Mouse (Mus musculus) cerebellum, postnatal 14 days (tissue): Measurements from ENCODE around the gene Mbnl1.

ENCODE experiments used
- DNase-seq, 2 experiments: peaks; one replicate each; pipeline ENCODE4 v3.0.0; 2021; ENCODE audit warnings: mixed read lengths in 2 of 2

The Mbnl1 gene

DNA sequence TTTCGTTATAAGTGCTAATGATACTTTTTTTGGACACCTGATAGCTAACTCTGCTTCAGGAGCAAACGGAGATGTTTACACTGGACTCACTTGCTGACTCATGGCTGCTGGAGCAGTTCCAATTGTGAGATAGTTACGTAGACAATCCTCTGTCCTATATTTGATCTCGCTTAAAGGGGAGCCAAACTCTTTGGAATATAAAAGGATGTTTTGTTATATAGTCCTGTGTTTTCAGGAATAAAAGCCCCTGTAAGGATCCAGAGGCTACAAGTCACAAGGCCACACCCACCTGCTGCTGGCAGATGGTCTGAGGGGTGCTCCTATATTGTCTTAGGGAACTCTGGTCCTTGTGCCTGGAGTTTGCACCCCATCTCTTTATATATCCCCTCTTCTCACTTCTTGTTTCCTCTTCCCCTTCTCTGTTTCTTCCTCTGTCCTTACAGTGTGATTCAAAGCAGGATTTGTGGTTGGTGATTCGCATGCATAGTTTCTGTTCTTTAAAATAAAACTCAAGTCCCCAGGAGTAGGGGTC, 97.9 kb downstream of the Mbnl1 start:
- DNase-seq: peak; percentile 40 to 45

DNA sequence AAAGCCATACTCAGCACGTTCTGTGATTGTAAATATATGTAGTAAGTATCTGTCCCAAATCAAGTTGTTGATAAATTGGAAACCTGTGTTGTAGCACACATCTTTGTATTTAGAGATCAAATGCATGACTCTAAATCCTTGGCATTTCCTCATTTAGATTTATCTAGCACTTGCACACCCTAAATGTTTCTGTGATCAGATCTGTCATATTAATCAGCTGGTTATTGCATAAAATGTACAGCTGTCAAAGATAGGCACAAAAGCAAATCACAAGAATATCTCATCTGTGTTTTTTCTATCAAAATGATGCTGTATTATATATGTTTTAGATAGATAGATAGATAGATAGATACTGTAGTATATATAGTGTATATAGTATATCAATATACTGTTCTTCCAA, 98.9 kb downstream of the Mbnl1 start:
- no peak for DNase-seq

DNA sequence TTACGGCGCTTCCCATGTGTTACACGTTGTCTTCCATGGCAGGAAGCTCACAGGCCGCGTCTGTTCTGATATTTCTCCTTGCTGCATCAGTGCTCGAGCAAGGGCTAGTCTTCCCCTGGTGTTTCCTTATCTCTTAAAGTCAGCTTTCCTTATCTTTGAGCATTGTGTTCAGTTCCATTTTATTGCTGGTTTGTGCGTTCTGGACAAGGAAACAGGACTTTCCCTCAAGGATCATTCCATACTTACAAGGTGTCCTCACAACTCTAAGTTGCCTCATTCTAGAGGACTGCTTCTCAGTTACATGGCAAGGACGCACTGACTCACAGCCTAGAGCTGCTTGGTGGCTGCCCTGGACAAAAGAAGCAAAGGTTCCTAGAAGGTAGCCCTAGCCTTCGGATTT, 101.6 kb downstream of the Mbnl1 start:
- DNase-seq: no peak

DNA sequence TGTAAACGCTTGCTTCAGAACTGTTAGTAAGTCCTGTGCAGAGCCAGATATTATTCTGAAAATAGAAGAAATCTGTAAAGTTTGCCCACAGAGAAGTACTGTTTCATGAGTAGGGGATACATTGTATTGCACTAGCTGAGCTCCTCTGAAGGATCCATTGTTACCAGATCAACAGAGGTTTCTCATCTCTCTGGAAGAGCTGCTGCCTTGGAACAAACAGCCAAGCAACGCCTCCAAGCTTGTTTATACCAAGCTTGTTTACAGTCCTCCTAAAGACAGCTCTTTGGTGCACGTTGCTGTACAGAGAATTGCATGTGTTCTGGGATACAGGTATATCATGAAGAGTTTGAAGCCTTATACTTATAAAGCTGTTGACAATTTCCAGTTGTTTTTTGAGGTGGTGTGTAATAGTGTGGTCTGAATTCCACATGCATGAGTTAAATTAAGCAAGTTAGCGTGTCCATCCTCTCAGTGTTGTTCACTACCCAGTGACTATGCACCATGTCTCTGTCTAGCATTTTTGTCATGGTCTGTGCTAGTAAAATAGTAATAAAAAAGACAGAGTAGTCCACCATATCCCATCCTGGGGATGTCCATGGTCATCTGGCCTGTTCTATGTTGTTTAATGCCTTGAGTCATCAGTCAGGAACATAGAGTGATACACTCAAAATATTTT, 102.4 kb downstream of the Mbnl1 start:
- DNase-seq: no peak

DNA sequence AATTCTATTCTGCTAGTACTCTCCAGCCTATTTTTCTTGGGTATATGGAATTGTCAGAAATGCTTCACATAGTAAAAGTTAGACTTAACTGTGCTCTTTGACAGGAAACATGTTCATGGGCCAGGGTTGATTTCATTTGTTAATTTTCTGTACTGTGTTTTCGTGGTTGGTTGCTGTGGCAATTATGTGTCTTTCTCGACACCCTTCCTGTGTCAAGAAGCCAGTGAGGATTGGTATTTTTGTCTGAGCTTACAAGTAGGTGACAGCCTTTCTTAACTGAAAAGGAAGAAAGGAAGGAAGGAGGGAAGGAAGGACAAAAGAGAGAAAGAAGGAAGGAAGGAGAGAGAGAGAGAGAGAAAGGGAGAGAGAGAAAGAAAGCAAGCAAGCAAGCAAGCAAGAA, 103.3 kb downstream of the Mbnl1 start:
- DNase-seq: no peak

DNA sequence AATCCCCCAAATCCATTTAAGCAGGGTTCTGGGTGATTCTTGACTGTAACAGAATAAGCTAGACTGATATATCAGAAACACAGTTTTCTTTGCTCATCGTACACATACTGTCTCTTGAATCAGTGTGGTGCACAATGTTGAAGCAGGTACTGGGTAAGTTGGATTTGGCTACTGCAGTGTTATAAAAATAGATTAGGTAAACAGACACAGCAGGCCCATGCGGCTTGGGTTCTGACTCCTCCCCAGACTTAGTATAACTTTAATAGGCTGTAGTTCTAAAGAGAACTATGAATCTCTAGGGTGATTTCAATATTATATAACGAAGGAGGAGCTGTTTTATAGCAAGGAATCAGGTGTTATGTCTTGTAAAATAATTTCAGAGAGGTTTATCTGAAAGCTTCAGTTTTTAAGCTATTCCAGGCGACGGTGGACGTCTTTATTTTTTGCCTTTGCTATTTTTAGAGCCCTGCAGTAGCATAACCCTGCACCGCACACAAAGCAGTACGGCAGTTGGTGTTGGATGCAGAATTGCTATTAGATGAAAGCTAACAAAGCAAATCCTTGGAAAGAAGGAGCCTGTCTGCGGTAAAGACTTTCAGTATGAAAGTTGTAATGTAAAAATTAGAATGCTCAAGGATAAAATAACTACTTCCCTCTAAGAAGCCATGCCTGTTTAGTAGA, 103.9 kb downstream of the Mbnl1 start:
- peak in 1 of 2 experiments; percentile 58 for DNase-seq

DNA sequence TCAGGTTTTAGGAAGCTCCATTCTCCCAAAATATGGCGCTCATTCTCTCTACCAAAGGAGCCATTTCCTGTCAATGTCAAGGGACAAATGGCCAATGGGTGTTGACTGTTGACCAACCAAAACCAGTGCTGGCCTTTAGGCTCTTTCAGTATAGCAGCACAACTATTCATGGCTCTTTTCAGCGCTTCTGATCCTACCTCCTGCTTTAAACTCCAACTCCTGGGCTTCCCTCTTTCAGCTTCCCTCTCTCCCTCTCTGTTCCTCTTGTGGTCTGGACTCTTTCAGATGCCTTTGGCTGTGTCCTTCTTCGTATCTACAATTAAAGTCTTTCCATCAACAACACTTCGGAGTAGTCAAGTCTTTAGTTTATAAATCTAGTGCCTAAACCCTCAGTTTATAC, 107.2 kb downstream of the Mbnl1 start:
- no peak for DNase-seq

DNA sequence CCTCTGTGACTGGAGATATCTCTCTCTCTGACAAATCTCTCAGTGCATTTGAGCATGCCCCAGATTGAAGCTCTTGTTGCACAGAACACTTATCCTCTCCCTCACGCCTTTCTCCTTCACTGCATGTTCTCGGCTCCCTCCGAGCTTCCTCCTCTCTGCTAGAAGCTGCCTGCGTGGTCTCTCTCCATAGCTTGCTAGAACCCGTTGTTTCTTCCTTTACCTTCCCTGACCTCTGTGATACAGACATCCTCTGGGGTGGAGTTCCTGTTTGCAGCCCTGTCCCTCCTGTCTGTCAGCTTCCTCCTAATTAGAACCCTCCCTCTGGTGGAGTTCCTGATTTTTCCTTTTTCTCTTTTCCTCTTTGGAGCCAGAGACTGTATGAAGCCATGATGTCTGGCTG, 108.1 kb downstream of the Mbnl1 start:
- DNase-seq: no peak

DNA sequence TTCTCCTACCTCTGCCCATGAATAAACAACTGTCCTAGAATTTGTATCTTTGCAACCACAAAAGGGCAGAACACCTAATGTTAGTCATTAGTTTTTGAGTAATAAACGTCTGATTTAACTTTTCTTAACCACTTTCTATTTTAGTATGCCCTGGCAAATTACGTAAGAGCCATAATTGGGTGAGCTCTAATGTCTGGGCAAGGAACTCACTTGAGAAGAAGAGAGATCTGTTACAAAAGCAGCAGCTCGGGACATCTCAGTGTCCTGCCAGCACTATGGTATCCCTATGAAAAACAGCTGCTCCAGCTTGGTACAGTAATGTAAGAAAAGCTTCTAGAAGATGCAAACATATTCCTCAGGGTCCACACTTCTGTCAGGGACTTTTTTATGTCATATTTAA, 109.5 kb downstream of the Mbnl1 start:
- DNase-seq: no peak

DNA sequence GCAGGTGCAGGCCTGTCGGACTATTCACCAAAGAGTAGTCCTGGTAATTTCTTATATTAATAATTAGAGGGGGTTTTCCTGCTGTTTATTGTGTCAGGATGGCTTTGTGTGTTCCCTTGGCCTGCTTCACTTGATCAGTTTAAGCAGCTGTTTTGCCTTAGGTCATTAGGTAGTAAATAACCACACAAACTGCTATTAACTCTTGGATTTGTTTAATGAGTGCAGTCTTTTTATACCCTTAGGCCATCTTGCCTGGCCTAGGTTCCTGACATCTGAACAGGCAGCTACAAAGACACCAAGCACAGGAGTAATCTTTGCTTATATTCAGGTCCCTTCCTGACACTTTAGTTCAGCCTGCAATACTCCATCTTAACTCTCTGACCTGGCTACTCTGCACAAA, 110.0 kb downstream of the Mbnl1 start:
- no peak for DNase-seq

DNA sequence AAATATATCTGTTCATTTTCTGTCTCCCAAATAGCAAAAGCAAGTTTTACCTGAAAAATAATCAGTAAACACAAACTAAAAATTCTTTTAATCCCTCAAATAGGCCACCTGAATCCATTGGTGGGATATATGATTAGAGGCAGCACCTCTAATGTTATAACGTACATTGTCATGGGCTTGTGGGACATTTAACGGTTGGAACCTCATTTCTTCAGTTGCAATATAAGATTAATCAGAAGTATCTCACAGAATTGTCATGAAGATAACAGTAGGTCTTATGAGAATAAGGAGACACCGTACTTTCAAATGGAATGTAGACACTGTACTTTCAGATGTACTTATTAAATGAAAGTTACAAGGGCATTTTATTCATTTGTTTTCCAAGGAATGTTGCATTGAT, 112.1 kb downstream of the Mbnl1 start:
- DNase-seq: no peak

DNA sequence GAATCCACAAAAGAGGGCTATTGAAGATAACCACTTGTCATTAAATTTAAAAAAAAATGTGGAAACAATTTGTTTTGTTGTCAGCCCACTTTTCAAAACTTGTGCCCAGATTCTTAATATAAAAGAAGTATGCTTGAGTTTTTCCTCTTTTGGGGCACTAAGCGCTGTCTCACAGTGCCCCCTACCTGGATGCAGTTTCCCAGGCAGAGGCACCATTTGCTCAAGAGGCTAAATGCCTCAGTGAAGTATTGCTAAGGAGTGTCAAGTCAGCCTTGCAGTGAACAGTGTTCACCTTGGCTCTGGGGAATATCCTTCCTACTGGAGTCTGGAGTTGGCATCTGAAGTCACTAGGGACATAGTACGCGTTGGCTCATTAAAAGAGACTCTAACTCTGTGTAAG, 113.4 kb downstream of the Mbnl1 start:
- DNase-seq: no peak

DNA sequence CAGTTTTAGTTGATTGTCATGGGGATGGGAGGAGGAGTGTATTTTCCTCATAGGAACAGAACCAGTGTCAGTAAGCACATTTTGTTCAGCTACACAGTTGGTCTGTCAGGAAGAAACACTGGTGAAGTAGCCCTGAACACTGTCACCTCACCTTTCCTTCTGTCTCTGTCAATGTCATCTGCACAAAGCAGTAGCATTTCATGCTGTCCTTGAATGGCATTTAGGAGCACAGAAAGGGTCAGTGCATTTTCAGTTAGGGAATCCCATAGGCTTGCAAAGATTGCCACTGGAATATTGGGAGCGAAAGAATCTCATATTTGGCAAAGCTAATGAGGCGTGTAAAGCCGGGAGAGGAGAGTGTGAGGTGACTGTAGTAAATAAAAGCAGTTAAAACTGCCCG, 114.5 kb downstream of the Mbnl1 start:
- DNase-seq: no peak

DNA sequence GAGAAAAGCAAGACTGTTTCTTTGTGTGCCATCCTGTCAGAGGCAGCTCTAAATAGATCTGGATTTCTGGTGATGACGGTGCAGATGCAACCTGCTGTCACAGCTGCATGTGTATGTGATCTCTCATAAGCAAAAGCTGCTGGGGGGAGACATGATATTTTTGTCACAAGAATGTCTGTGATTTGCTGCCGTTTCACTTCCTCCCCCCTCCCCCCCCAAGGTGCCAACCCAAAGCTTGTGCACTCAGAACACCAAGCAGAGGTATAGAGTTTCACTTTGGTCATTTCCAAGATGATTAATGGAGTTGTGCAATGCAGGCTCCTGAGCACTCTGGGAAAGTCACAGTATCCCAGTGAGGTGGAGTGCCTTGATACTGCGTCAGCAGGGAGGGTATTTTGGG, 116.7 kb downstream of the Mbnl1 start:
- no peak for DNase-seq

DNA sequence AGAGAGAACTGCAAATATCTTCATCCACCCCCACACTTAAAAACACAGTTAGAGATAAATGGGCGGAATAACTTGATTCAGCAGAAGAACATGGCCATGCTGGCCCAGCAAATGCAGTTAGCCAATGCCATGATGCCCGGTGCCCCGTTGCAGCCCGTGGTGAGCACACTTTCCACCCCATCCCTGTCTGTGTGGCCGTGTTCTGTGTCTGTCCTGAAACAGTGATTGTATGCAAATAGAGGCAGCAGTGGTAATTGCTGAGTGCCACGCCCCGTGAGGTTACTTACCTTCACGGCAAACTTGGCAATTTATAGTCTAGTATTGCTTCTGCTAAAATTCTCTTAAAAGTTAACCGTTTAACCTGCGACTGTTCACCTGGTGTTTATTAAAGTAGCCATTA, 123.0 kb downstream of the Mbnl1 start:
- DNase-seq: no peak

DNA sequence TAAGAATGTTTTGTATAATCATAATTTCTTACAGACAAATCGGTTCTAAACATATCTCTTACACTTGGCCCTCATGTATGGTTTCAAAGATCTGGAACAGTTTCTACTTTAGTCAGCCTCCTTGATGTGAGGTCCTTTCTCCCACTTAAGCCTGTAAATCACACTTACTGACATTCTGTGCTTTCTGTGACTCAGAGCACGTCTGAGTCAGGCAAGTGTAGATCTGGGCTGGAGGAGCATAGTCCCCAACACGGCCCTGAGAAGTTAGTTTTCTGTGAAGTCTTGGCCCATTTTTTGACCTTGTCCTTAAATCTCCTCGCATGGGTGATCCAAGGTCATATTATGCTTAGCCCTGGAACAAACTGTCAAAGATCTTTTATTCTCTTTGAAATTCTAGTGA, 124.4 kb downstream of the Mbnl1 start:
- no peak for DNase-seq

DNA sequence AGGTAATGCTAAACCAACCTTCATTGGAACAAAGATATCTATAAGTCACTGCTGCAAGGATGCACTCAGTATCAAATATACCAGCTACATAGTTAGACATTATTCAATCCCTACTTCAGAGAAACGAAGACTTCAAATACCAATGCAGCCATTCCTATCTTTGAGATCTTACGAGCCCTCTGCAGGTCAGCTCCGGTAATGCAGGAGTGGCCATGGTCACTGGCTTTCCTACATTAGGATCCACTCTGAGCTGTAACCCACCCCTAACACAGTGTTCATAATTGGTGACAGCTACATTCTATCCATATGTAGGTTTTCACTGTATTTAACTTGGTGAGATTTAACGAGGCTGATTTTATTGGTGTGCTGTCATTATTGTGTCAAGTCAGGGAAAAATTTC, 129.1 kb downstream of the Mbnl1 start:
- peak; percentile 92 for DNase-seq

DNA sequence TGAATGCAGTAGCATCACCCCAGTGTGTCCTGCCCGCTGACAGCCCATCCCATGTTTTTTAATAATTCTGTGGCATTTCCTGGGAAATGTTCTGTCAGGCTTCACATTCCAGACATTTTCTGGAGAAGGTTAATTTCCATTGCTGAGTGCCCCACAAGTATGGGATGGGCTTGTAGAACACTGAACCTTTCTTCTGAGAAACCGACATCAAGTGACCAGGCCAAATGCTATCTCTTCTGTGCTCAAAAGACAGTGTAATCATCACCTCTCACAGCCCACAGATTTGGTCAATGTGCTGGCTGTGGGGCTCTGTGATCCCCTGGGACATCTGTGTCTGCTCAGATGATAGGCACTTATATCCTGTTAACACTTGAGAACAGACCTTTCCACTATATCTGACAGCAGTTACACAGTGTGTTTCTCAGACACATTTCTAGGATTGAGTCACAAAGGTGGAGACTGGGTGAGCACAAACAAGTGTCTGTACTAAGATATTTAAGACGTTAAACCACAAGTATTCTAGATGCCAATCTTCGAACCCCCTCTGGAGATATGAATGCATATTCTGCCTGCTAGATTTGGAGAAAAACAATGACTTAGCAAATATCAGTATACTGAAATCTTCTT, 130.4 kb downstream of the Mbnl1 start:
- no peak for DNase-seq

DNA sequence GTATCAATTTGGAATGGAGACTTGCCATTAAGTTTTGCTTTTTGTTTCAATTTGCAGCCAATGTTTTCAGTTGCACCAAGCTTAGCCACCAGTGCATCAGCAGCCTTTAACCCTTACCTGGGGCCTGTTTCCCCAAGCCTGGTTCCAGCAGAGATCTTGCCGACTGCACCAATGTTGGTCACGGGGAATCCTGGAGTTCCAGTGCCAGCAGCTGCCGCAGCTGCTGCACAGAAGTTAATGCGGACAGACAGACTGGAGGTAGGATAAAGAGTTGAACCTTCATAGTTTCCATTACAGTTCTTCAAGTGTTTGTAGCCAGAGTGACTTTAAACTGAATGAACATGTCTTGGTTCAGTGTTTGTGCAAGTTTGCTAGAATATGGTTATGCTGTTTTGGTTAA, 131.0 kb downstream of the Mbnl1 start:
- no peak for DNase-seq

DNA sequence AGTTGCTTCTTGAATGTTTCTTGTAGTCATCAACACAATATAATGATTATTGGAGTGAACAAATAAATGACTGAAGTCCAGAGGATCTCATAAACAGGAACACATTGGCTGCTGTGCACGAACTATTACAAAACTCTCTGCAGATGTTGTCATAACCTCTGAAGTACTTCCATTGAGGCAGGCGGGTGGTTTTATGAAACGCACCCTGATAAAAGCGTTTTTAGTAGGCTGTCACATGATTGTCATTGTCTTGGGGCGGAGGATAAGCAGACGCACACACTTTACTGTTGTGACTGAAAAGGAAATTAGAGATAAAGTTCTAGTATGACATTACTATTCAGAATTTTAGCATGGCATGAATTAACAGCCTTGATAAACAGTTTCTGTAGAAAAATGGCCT, 131.6 kb downstream of the Mbnl1 start:
- DNase-seq: no peak

DNA sequence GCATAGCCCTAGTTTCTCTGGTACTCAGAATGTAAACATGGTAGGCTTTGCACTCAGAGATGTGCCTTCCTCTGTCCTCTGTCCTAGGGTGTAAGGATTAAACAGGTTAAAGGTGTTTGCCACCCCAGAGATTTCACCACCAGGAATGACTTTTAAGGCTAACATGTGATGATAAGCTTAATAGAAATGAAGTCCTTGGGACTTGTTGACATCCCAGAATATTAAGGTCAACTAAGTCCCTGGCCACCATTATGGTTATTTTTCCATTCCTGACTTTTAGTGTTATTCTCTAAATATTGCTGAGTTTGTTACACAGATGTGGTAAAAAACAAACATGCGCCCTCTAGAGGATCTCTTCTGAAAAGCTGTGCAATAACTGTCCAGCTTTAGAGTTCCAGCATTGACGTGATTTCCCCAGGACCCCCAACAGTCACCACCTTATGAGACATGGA, 136.3 kb downstream of the Mbnl1 start:
- peak; percentile 35 to 51 for DNase-seq

DNA sequence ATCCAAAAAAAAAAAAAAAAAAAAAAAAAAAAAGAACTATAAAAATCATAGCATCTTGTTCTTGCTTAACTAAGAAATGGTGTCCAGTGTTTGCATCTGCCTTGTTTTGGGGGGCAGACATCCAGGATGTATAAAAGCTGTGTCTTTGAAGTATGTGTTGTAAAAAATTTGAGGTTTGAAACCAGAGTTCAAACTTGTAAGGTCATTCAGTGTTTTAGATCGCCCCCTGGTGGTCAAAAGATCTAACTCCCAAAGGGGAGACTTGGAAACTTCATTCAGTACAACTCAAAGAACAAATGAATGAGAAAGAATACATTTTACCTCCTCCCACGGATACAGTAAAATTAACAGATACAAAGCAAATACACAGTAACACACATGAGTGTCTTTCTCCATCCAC, 139.2 kb downstream of the Mbnl1 start:
- peak; percentile 72 to 76 for DNase-seq

DNA sequence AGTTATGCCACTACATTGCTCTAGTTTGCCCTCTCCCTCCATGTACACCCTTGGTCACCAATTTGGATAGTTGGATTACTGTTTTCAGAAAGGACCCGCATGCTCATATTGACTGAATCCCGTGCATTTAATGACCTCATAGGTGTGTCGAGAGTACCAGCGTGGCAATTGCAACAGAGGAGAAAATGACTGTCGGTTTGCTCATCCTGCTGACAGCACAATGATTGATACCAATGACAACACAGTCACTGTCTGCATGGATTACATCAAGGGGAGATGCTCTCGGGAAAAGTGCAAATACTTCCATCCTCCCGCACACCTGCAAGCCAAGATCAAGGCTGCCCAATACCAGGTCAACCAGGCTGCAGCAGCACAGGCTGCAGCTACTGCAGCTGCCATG, 140.5 kb downstream of the Mbnl1 start:
- DNase-seq: no peak

DNA sequence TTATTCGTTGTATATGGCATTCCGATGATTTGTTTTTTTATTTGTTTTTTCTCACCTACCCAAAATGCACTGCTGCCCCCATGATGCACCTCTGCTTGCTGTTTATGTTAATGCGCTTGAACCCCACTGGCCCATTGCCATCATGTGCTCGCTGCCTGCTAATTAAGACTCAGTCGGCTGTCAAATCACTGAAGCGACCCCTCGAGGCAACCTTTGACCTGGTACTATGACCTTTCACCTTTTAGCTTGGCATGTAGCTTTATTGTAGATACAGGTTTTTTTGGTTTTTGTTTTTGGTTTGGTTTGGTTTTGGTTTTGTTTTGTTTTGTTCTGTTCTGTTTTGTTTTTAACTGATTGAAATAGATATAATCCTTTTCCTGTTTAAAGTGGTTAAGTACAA, 141.9 kb downstream of the Mbnl1 start:
- peak in 1 of 2 experiments; percentile 12 for DNase-seq
